Mouse (Mus musculus) frontal cortex, postnatal 25 days (tissue): ENCODE measurements at regions not wholly inside any gene's neighbourhood (a gene's known extent, or its start where the extent isn't known, plus 50 kb on each side); places are given as distances from the start of the nearest gene placed in this dataset.
"Not testable (repeated sequence)": the region's sequence is repeated elsewhere in the genome, so short reads cannot be mapped to it uniquely, and the experiment has no call there.

ENCODE experiments used
- DNase-seq, 2 experiments: peaks; one replicate each; pipeline ENCODE4 v3.0.0; 2022; ENCODE audit warnings: low spot score in 2 of 2

DNA sequence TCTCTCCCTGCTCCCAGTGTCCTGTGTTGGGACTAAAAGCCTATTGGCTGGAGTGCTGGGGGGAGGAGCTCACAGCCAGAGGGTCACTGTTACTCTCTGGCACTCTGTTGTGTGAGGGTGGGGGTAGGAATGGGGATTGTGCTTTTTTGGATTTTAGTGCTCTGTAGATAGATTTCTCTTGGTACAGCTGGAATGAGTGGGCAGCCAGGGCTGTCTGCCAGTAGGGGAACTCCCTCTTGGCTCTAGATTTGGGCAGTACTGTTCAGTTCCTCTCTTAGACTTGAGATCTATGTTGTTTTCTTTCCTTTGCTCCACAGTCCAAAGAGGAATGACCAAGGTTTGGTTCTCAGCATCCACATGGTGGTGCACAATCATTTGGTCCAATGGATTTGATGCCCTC lies 282.6 kb downstream of the Fgf9 start:
- peak; percentile 8 to 15 for DNase-seq

DNA sequence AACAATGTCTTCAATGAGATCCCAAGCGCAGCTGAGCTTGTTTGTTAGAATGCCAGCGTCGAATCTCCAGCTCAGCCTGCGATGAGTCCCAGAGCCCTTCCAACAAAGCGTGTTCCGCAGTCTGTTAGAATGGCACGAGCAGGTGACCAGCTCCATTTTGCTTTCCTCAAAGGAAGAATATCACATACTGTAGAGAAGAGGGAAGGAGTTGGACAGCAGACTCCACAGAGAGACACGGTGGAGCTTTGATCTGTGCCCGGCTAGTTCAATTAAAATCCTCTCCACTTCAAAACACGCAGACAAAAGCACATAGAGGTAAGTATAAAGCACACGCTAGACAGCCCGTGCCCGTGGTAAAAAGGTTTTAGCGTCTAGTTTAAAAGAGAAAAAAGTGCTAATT lies 265.8 kb downstream of the Fgf9 start:
- no peak for DNase-seq

DNA sequence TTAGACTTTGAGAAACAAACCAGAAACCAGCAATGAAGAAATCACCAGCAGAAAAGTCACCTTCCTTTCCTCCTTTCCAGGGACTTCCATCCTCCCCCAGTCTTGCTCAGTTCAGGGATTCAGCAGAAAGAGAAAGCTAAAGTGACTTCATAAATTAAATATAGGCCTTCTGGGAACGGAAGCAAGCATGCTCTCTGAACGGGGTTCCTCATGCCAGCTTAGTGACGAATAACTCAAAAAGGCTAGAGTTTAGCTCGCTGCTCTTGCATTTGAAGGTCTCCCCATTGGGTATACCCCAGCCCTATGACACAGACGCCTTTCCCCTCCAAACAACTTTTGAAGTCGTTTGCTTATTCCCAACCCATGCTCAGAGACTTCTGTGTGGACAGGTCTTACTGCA lies 252.8 kb downstream of the Fgf9 start:
- DNase-seq: no peak

DNA sequence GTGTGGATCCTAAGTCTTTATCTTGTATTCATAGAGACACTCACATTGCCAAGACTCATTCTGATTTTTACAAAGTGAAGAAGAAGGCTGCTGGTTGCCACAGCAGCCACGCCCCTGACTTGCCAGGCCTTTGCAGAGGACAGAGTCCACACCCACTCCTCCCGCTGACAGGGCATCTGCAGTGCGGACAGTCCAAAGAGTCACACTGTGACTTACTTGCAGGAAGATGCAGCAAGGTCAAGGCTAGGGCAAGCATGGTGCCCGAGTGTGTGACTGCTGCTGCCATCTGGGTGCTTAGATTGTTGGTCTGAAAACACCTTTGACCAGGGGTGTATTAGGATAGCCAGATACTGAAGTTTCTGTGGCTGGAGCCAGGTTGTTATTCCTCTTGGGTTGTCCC lies 252.1 kb downstream of the Fgf9 start:
- no peak for DNase-seq

DNA sequence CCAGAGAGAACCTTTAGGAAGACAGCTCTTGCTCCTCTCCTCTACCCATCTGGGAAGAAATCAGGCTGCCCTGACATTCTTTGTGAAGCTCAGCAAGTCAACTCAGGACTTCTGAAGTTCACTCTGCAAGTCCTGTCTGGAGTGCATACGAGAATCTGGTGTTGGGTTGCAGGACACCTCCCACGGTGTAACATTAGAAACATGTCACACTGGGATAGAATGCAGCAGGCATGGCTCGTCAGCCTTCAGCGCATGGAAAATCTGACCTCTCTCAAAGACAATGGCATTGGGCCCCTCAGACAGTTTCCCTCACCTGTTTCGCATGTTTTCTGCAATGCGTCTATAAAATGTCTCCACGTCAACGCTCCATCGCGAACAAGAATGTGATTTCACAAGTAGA lies 251.5 kb downstream of the Fgf9 start:
- DNase-seq: no peak

DNA sequence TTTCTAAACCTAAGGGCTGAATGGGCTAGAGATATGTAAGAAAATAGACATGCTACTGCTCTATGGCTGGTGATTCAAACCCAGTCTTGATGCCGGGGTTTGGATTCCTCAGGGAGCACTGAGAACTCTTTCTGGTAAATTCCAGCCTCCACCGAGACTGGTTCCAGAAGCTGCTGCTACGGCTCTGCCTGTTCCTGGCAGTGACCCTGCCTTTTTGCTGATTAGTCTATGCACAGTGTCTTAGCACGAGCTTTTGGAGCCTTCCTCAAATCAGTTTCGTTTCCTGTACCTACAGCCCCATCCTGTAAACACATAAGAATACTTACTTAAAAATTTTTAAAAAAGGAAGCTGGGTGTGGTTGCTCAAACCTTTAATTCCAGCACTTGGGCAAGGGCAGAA lies 250.9 kb downstream of the Fgf9 start:
- DNase-seq: no peak

DNA sequence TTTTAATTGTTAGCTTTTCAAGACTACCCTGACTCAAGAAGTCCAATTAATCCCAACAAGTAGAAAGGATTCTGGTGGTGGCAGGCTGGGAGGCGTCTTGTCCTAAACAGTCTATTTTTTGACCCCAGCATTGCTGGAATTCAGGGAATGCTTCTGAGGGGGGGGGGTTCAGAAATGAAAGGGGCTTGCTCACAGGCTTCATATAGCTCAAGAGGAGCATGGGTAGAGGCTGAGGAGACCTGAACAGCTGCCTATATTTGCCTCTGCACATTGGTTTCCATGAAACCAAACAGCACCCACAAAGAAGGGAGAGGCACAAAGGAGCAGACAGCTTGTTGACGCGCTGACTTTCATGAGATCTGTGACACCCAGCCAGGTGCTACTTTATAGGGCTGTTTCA lies 247.3 kb downstream of the Fgf9 start:
- no peak for DNase-seq

DNA sequence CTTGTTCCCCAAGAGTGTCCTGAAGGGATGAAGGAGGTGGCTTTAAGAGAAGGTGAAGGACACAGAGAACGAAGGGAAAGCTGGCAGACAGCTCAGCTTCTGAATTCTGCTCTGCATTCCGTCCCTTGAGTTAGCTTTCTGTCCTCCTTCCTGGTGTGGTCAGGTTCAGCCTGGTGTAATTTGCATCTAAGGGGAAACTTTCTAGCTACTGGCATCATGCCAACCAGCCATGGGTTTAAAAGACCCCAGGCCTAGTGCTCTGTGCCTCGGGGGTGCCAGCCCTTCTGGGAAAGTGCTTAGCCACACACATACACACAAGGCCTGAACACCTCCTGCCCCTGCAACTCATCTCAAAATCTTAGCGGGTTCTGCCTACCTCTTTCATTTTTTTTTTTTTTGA lies 246.9 kb downstream of the Fgf9 start:
- no peak for DNase-seq

DNA sequence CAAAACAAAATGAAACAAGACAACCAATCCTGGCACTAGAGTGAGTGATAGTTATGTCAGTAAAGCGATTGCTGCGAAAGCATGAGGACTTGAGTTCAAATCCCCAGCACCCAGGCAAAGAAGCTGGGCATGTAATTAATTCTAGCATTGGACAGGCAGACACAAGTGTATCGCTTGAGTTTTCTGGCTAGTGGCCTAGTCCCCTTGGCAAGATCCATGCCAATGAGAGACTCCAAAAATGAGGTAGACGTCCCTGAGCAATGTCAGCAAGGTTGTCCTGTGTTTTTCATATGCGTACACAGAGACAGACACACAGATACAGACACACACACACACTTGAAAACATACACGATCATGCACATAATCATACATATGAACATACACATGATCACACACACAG lies 237.3 kb downstream of the Fgf9 start:
- DNase-seq: no peak

DNA sequence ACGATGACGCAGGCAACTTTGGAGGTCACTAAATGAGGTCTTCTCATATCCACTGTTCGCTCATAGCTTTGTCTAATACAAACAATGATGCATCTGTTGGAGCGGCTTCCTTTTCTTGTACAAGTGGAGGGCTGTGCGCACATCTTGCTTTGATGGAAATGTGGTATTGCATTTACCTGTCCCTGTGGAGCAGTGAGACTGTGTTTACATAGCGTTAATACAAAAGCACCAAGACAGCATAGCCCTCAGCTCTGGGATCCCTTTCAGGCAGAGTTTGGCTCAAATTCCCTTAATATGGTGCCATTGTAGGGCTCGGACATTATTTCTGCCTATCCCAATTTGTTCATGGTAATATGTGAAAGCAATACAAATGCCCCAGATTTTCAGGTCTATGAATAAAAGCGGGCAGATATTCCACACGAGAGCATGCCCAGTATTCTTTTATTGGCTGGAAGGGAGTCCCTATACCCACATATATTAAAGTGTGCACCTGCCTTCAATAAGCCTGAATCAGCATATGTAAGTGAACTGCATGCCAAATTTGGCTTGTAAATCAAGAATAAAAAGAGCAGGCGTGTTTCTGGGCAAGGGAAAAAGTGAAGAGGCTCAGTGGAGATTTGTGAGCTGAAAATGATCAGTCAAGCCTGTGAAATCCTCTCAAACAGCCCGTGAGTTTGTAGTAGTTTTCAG lies 236.6 kb downstream of the Fgf9 start:
- no peak for DNase-seq

DNA sequence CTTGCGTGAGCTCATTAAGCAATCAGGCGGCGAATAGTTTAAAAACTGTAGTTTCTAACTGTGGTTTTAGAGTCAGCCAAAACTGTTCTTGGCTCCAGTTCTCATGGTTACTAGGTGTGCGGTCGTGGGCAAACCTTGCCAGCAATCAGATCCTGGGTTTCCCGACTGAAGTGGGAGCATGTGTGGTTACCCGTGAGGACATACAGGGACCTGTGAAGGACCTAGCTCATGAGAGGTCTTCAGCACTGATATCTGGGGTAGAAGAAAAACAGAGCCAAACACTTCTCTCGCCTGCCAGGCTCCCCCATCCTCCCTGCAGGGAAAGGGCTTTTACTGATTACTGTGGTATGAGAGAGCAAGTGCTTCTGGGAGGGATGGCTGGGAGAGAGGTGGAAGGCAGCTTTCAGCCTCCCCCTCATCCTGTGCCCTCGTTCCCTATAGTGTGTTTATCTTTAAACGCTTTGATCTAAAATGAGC lies 230.1 kb downstream of the Fgf9 start:
- DNase-seq: no peak

DNA sequence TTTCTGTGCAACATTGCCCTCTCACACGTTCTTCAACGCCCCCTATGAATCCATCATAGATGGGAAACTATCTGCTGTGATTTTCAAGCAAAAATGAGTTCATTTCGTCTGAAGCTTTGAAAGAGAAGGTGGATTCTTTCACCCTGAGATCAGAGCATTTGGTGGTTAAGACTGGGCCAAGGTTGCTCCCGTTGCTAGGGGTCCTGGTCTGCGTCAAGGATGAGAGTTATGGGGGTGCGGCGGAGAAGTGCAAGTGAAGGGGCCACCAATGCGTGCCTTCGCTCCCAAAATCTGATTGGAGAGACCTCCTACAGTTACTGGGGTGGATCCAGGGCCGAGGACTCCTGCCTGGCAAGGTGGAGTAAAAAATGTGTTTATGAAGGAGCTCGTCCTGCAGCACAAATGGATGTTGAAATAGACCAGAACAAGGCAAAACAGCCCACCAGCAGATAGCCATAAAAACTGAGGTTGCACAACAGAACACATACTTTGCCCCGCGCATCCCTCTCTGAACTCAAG lies 215.7 kb downstream of the Fgf9 start:
- no peak for DNase-seq

DNA sequence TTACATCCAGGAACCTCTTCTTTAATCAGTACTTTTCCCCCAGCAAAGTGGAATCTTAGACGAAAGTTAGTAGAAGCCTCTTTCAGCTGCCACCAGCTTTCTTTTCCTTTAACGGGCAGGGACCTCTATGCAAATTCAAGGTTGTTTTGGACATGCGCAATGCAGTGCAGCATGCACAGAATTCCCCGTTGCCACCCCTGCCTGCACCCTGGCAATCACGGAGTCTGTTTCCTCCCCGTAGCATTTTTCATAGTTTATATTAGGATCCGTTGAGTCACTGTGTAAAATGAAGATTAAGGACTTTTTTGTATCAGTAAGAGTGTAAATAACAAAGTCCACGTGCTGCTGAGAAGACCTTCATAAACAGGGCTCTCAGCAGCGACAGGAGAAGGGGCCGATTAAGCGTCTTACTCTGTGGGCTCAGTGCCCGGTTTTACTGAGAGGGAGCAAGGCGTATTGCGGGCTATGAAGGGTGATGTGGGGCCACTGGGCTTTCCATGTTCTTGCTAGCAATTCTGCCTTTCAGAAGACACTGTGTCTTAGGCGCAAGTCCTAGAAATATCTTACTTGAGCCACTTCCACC lies 212.5 kb downstream of the Fgf9 start:
- DNase-seq: peak in 1 of 2 experiments; percentile 7

DNA sequence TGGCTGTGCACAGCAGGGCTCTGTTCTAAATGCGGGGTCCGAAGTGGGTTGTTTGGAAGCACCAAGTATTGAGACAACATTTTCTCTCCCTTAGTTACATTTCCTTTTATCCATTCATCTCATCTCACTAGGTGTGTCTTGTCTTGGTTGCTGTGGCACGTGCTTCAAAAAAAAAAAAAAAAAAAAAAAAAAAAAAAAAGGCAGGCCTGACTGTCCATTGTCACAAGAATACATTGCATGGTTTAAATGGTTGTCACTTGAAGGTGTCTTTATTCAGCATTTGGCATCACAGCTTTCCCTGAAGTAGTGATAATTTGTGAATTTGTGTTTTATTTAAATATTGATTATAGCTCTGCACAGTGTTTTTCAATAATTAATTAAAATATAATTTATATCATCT lies 211.9 kb downstream of the Fgf9 start:
- no peak for DNase-seq

DNA sequence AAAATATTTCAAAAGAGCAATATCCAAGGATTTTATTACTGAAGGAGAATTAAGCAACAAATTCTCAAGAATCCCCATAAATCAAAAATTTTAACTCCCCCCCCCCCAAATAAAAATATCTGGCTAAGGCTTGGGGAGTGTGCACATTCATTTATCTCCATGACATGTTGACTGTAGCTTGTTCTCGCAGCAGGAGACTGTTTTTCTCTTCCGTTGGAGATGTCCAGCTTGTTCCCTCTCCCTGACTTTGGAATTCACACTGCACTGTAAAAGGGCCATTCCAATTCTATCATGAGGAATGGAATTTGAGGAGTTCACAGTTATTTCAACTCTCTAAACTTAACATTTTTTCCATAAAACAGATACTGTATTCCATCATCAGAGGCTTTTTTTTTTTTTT lies 204.1 kb downstream of the Fgf9 start:
- not testable (repeated sequence) for DNase-seq

DNA sequence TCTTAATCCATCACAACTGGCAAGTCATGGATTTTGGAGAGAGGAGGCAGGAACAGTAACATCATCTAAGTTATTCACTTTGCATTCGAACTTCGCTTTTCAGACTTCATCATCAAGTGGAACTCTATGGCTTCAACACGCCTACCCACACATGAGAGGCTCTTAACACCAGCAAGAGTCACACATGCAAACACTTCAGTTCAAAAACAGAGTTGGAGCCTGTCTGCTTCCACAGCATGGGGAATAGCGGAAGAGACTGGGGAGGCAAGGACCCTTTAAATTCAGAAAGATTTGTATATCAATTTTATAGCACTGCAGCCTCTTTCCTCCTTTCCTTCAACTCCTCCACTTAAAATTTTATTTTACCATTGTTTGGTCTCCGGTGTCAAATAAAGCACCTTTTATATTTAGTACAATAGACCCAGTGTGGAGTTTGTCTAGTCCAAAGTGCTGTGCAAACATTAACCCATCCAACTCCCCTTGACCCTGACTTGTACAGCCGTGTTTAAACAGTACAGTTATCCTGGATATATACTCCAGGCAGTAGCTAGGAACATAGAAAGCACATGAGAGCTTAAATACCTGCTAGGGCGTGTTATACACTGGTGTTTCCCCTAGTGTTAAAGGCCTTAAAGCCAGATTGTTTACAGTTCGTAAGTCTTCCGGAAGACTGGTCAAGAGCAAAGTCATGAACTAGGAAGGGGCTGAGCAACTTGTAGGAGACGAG lies 203.5 kb downstream of the Fgf9 start:
- DNase-seq: no peak

DNA sequence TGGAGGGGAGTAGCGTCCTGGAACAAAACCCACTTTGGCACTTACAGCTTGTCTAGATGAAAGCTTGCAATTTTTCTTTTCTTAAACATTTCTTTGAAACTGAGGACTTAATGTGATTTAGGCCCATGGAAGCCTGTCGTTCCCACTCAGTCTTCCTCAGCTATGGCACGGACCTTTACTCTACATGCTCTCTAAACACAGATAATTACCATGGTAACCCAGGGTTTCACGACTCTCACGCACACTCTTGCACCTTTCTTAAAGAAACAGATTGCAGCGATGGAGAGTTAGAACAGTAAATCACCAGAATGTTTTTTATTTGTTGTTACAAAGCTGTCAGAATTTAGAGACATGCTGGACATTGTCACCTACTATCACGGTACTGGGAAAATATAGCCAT lies 195.0 kb downstream of the Fgf9 start:
- no peak for DNase-seq

DNA sequence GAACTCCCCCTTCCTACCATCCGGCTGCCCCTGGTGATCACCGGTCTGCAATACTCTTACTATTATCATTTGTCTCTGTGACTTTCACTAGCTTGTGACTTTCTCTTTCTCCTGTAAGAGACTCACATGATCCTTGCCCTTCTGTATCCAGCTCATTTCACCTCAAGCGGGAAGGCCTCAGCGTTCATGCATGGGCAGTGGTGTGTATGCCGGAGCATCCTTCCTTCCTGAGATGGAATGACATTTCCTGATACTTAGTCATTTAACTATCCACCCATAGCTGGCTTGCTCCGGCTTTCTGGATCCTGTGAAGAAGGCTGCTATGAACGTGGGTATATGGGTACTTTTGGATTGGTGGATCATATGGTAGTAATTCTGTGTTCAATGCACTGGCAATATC lies 194.1 kb downstream of the Fgf9 start:
- no peak for DNase-seq

DNA sequence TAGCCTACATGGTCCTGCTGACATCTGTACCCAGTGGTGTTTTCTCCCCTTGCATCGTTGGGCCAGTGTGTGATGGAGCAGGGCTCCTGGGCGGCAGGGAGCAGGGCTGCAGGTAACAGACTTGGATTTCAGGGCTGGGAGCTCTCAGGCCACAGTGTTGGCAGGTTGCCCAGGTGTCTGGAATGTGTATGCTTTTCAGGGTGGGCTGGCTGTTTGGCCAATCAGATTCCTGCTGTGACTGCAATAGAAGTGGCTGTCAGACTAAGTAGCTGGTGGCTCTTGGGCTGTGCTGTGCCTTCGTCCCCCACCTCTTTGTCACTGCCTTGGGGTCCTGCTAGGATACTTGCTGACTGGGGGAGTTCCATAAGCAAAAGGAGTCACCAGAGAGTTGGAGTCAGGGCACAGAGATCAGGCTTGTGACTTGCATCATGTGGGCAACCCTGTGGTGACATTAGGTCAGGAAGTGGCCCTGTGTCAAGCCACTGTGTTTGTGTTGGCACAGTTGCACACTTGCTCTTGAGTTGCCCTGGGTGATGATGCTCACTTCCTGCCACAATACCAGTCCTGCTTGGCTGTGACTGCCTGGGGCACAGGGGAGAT lies 183.1 kb downstream of the Fgf9 start:
- DNase-seq: no peak

DNA sequence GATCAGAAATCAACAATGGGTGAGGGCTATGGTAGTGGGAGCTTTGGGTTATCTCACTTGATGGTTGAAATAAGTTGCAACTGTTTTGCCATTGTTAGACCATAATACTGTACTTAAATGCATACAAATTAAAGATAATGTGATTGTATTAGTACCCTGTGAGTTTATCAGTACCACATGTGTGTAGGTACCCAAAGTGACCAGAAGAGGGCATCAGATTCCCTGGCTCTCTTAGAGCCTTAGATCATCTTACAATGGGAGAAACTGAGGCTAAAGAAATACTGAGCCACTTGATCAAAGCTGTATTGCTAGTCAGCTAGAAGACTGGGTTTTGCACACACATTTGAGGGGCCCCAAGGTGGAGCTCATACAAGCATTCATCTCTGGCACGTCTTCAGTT lies 155.5 kb downstream of the Fgf9 start:
- DNase-seq: no peak

DNA sequence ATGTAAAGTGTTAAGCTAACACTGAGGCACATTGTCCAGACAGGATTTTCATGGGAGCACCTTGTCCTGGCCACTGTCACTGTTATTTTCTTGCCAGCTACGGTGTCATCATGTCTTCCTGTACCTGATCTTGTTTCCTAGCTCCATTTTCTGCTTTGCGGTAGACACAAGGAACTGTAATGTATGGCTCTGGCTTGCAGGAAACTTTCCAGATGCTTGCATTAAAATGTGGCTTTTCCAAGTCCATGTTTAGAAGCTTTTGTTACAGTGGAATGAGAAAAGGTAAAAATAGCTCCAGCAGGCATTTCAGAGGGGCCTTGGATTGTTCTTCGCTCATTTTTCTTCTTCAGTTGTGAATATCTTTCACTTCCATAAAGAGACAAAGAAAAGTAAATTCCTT lies 154.1 kb downstream of the Fgf9 start:
- DNase-seq: no peak

DNA sequence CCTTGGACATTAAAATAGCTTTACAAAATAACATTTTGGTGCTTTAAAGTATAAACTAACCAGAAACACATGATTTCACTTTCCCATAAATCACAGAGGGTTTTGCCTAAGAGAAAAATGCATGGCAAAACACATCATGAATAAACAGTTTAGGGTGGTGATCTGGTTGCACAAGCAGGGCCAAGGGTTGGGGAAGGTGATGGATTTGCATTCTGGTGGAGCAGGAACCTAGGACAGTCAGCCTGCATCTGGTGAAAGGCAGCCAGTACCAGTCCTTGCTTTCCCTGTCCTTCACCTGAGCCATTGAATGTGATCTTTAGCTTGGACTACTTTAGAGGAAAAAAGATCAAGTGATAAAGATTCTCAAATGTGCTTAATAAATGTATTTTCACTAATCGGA lies 138.1 kb downstream of the Fgf9 start:
- DNase-seq: no peak
